19 mouse cellular contexts compared by ENCODE assay signal in the genomic region with DNA sequence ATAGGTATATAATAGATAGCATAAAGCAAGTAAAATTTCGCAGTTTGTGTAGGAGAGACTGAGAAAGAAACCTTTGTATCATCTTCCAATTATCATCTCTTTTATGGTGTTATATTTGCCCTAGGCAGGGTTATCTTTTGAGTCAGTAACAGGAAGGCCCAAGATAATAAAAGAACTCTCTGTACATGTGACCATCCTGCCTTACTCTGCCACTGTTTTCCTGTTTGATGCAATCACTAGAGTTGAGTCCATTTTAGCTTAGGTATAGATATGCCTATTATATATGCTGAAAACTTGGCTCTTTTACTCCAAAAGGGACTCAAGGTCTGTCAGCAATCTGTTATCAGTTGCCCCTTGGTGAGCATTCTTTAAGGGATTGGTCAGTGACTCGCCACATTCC.
A peak's percentile ranks its signal among the peaks of the same experiment; 100 is the strongest.
DNase-seq lines count a peak whose midpoint lies in the region; ATAC-seq and TF ChIP-seq lines count a peak whose summit lies in the region.
"Had no signal": no experiment of that assay in that cellular context is flagged by ENCODE, and none has a peak within 500 bp of the region (broad histone marks: within the 10 kb centered on the region; RNA-seq: fewer than 3 reads in every experiment).

No protein-coding gene starts in this region.

- DNase-seq in cerebellum, adult 9-11 months, result no peak
- DNase-seq in frontal cortex, postnatal 25 days (ENCODE audit: low spot score in 2 of 2), result no peak
- DNase-seq: adrenal gland, adult 2 months; adrenal gland, postnatal 10 days; adrenal gland, postnatal 25 days; B cell, adult 2 months; cerebellum, adult 11 months; cerebellum, adult 18-20 months; cerebellum, adult 8-10 months; cerebellum, postnatal 10 days; cerebellum, postnatal 25 days; forebrain, postnatal 0 days had no signal

- TF ChIP-seq CTCF in C2C12 (IDR thresholded peaks at IDR 0.05; ENCODE audit: control insufficient read depth, insufficient read depth, insufficient read length), result no peak

- H3K36me3 ChIP-seq in intestine, embryonic 16.5 days (ENCODE audit: control insufficient read depth, insufficient read depth, low read length), result no peaks in the 10 kb centered on the region
- no peaks in the 10 kb centered on the region for H3K36me3 ChIP-seq in intestine, embryonic 15.5 days
- no peaks in the 10 kb centered on the region for H3K36me3 ChIP-seq in C2C12 (ENCODE audit: control insufficient read depth, insufficient read depth)
- H3K36me3 ChIP-seq: embryonic facial prominence, embryonic 10.5 days; embryonic facial prominence, embryonic 12.5 days; forebrain, embryonic 15.5 days had no signal

- H3ac ChIP-seq in C2C12 (ENCODE audit: control insufficient read depth, insufficient read length, low read depth), result no peak overlapping the region

- no peaks in the 10 kb centered on the region for H3K9me3 ChIP-seq in intestine, embryonic 16.5 days (ENCODE audit: control insufficient read depth, low read length)
- H3K9me3 ChIP-seq in intestine, embryonic 15.5 days, result no peaks in the 10 kb centered on the region
- H3K9me3 ChIP-seq: embryonic facial prominence, embryonic 10.5 days; embryonic facial prominence, embryonic 12.5 days; forebrain, embryonic 13.5 days; forebrain, embryonic 15.5 days had no signal

- H3K9ac ChIP-seq in intestine, embryonic 16.5 days (ENCODE audit: low read depth, low read length), result no peak overlapping the region
- no peak overlapping the region for H3K9ac ChIP-seq in intestine, embryonic 15.5 days
- H3K9ac ChIP-seq: embryonic facial prominence, embryonic 12.5 days; forebrain, embryonic 13.5 days; forebrain, embryonic 15.5 days; forebrain, postnatal 0 days had no signal

- no peak overlapping the region for H3K4me3 ChIP-seq in intestine, embryonic 16.5 days (ENCODE audit: low read length)
- H3K4me3 ChIP-seq in intestine, embryonic 15.5 days (replicated peaks), result no peak overlapping the region
- H3K4me3 ChIP-seq in C2C12 (ENCODE audit: insufficient read depth, poor library complexity, severe bottlenecking), result no peak overlapping the region
- H3K4me3 ChIP-seq: embryonic facial prominence, embryonic 10.5 days; embryonic facial prominence, embryonic 12.5 days; forebrain, embryonic 13.5 days; forebrain, embryonic 15.5 days had no signal

- ATAC-seq in intestine, embryonic 16.5 days, result peak; percentile 75
- no peak; the same call in 1 of the 2 replicates for ATAC-seq in intestine, embryonic 15.5 days
- ATAC-seq: forebrain, embryonic 13.5 days; forebrain, embryonic 15.5 days; forebrain, postnatal 0 days had no signal

- no peaks in the 10 kb centered on the region for H3K4me1 ChIP-seq in intestine, embryonic 16.5 days (ENCODE audit: control insufficient read depth, insufficient read depth, low read length)
- H3K4me1 ChIP-seq in intestine, embryonic 15.5 days (replicated peaks), result no peaks in the 10 kb centered on the region
- H3K4me1 ChIP-seq: embryonic facial prominence, embryonic 10.5 days; embryonic facial prominence, embryonic 12.5 days; forebrain, embryonic 13.5 days; forebrain, embryonic 15.5 days had no signal

- no peaks in the 10 kb centered on the region for H3K79me3 ChIP-seq in C2C12 (ENCODE audit: low read depth)

- H3K27ac ChIP-seq in intestine, embryonic 16.5 days (ENCODE audit: low read length), result no peak overlapping the region
- H3K27ac ChIP-seq in intestine, embryonic 15.5 days, result no peak overlapping the region
- H3K27ac ChIP-seq: embryonic facial prominence, embryonic 10.5 days; embryonic facial prominence, embryonic 12.5 days; forebrain, embryonic 13.5 days; forebrain, embryonic 15.5 days had no signal

- H3K27me3 ChIP-seq in intestine, embryonic 16.5 days (replicated peaks; ENCODE audit: control insufficient read depth, insufficient read depth, low read length), result no peaks in the 10 kb centered on the region
- no peaks in the 10 kb centered on the region for H3K27me3 ChIP-seq in intestine, embryonic 15.5 days (replicated peaks)
- no peaks in the 10 kb centered on the region for H3K27me3 ChIP-seq in C2C12 (ENCODE audit: control insufficient read depth, insufficient read depth, insufficient read length)
- H3K27me3 ChIP-seq: embryonic facial prominence, embryonic 12.5 days; forebrain, embryonic 13.5 days; forebrain, embryonic 15.5 days had no signal

- H3K79me2 ChIP-seq in C2C12 (ENCODE audit: control insufficient read depth, insufficient read depth), result no peaks in the 10 kb centered on the region

- no peak overlapping the region for H3K4me2 ChIP-seq in intestine, embryonic 16.5 days (ENCODE audit: low read depth, low read length)
- H3K4me2 ChIP-seq in intestine, embryonic 15.5 days (replicated peaks), result no peak overlapping the region
- H3K4me2 ChIP-seq: embryonic facial prominence, embryonic 12.5 days; forebrain, embryonic 13.5 days; forebrain, embryonic 15.5 days had no signal

- 73% methylated on average over 2 of the region's 2 CpGs for WGBS in intestine, embryonic 16.5 days
- 76% methylated on average over 2 of the region's 2 CpGs for WGBS in intestine, embryonic 15.5 days

TF ChIP-seq in C2C12, 6 proteins besides CTCF, POLR2A, EP300 and RAD21:
- TF ChIP-seq FOSL1 (IDR thresholded peaks at IDR 0.05; ENCODE audit: insufficient read depth, low read length, poor library complexity, severe bottlenecking) (no peak), CEBPB (IDR thresholded peaks at IDR 0.05; ENCODE audit: low read depth) (no peak), MYOG (IDR thresholded peaks at IDR 0.05; ENCODE audit: control insufficient read depth, extremely low read depth, insufficient read length) (no peak), MYOD1 (IDR thresholded peaks at IDR 0.05; ENCODE audit: control insufficient read depth, insufficient read length, low read depth) (no peak), MAX (IDR thresholded peaks at IDR 0.05) (no peak), USF1 (IDR thresholded peaks at IDR 0.05; ENCODE audit: low read depth) (peak; percentile 34)
